ENCODE assay signal across 18 mouse cellular contexts in genomic region chr5:45474758-45475157, GRCm38 (mm10). TPM values are rescaled to one million over a fixed set of nuclear protein-coding genes. Genes with fewer than 3 reads are reported as not detected.
"Had no signal": no experiment of that assay in that cellular context is flagged by ENCODE, and none has a peak within 500 bp of the region (broad histone marks: within the 10 kb centered on the region; RNA-seq: fewer than 3 reads in every experiment).

No protein-coding gene starts in this region.

- H3K36me3 ChIP-seq: neural tube, embryonic 13.5 days; neural tube, embryonic 15.5 days; stomach, embryonic 15.5 days had no signal

- H3K27me3 ChIP-seq: neural tube, embryonic 13.5 days; neural tube, embryonic 15.5 days; stomach, embryonic 15.5 days had no signal

- H3K4me3 ChIP-seq: neural tube, embryonic 13.5 days; neural tube, embryonic 15.5 days; stomach, embryonic 15.5 days had no signal

- H3K4me2 ChIP-seq: neural tube, embryonic 13.5 days; neural tube, embryonic 15.5 days; stomach, embryonic 15.5 days had no signal

- H3K27ac ChIP-seq: neural tube, embryonic 13.5 days; neural tube, embryonic 15.5 days; stomach, embryonic 15.5 days; stomach, postnatal 0 days had no signal

- DNase-seq: right cerebral cortex, postnatal 25 days; spleen, adult 18-20 months; thymus, adult 18-20 months; thymus, postnatal 36 days had no signal

- H3K9me3 ChIP-seq: neural tube, embryonic 13.5 days; neural tube, embryonic 15.5 days; stomach, embryonic 15.5 days had no signal

- H3K4me1 ChIP-seq: stomach, embryonic 15.5 days had no signal

- H3K9ac ChIP-seq: neural tube, embryonic 13.5 days; neural tube, embryonic 15.5 days; stomach, embryonic 15.5 days had no signal

RNA-seq across cellular contexts. Expression of gene Clrn2, which starts 21.2 kb away (rescaled TPM):
- total RNA-seq: neutrophil, adult 5-6 weeks had no signal
- polyA plus RNA-seq: neural tube, embryonic 14.5 days; neural tube, embryonic 15.5 days; small intestine, adult 2 months; spleen, adult 2 months; stomach, embryonic 14.5 days; stomach, embryonic 15.5 days; stomach, embryonic 16.5 days; stomach, postnatal 0 days; testis, adult 2 months; thymus, adult 2 months; thymus, postnatal 0 days; urinary bladder, adult 2 months had no signal
